Mouse (Mus musculus) stomach, postnatal 0 days (tissue): ENCODE measurements around the gene Tcf7.

Experiments used
- CTCF ChIP-seq: IDR thresholded peaks from 2 replicates; pipeline ENCODE4 v1.5.1; 2016; ENCODE audit warnings: antibody characterized with exemption, low read depth, mild to moderate bottlenecking, moderate library complexity
- EP300 ChIP-seq: optimal IDR thresholded peaks from 2 replicates; pipeline ENCODE3; 2016; ENCODE audit warnings: antibody characterized with exemption

DNA sequence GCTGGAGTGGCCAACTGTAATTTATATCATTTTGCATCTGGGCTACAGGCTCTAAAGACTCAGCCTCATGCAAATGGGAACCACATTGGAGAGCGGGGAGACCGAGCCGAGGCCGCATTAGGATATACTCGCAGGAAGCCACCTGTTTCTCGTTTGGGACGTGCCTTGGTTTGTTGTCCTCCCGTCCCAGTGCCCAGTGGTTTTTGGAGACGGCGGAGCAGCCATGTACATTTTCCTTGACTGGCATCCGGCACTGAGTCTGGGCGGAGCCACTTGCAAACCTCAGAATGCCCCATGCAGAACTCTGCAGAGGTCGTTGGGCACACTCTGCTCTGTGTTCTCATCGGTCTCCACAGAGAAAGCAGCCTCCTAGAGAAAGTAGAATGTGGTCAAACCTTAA, 27.9 kb upstream of the Tcf7 start:
- TF ChIP-seq CTCF (no peak), EP300 (no peak)
